ENCODE assay signal across 13 mouse cellular contexts in the genomic region with DNA sequence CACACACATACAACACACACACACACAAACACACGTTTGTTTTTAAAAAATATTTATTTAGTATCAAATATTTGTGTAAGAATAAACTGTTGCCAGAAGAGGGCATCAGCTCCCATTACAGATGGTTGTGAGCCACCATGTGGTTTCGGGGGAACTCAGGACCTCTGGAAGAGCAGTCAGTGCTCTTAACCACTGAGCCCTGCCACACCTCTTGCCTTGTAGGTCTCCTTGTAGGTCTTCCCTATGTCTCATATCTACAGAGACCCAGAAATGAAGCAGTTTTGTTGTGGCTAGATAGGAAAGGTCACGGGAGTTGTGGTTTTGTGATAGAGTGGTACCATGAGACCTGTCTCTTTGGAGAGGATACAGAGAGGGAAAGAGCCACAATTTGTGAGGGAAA. TPM values are rescaled to one million over a fixed set of nuclear protein-coding genes. Genes with fewer than 3 reads are reported as not detected.
DNase-seq lines count a peak whose midpoint lies in the region; ATAC-seq and TF ChIP-seq lines count a peak whose summit lies in the region.
"Had no signal": no experiment of that assay in that cellular context is flagged by ENCODE, and none has a peak within 500 bp of the region (broad histone marks: within the 10 kb centered on the region; RNA-seq: fewer than 3 reads in every experiment).

No protein-coding gene starts in this region.

- TF ChIP-seq EP300 in CH12.LX (IDR thresholded peaks at IDR 0.05; ENCODE audit: low read length): no peak

- DNase-seq in layer of hippocampus, adult 2 months (ENCODE audit: low spot score in 2 of 2): no peak
- no peak for DNase-seq in layer of hippocampus, adult 8-10 months (ENCODE audit: low spot score in 2 of 2)
- DNase-seq in CH12.LX (ENCODE audit: extremely low read depth): no peak
- peak; percentile 10 for DNase-seq in embryonic facial prominence, embryonic 14.5 days (ENCODE audit: low spot score)
- DNase-seq in cerebellum, adult 11-12 months: no peak
- DNase-seq: adrenal gland, postnatal 10 days had no signal

- peak; percentile 21 for TF ChIP-seq RAD21 in CH12.LX (IDR thresholded peaks at IDR 0.05; ENCODE audit: low read depth, low read length)

- no peak overlapping the region for H3K4me2 ChIP-seq in CH12.LX (ENCODE audit: insufficient read depth, low read depth, poor library complexity, severe bottlenecking)
- H3K4me2 ChIP-seq in embryonic facial prominence, embryonic 14.5 days (ENCODE audit: low read depth, low read length): no peak overlapping the region
- H3K4me2 ChIP-seq: forebrain, embryonic 15.5 days; limb, embryonic 13.5 days had no signal

- ATAC-seq in embryonic facial prominence, embryonic 14.5 days (ENCODE audit: low read depth): no peak
- peak; percentile 89 for ATAC-seq in megakaryocyte progenitor cell, adult 5-6 weeks (replicated peaks; ENCODE audit: poor library complexity)
- ATAC-seq in granulocyte monocyte progenitor cell, adult 5-6 weeks (replicated peaks; ENCODE audit: poor library complexity, severe bottlenecking): no peak
- ATAC-seq: forebrain, embryonic 15.5 days; midbrain, embryonic 16.5 days; Patski had no signal

- H3K27me3 ChIP-seq in CH12.LX (replicated peaks): peaks cover 13% of the 10 kb centered on the region
- no peaks in the 10 kb centered on the region for H3K27me3 ChIP-seq in embryonic facial prominence, embryonic 14.5 days (replicated peaks; ENCODE audit: control insufficient read depth, insufficient read depth, low read length)
- H3K27me3 ChIP-seq: forebrain, embryonic 15.5 days; Patski had no signal

- dilution Hi-C loops in CH12.LX (cut with MboI; ENCODE audit: extremely low pct_ligation_motif_present, extremely low pct_unique_long_range_greater_than_20kb, low sequenced_read_pairs): no loop called here

- peaks cover 5% of the 10 kb centered on the region for H3K9me3 ChIP-seq in CH12.LX (replicated peaks; ENCODE audit: low read length)
- H3K9me3 ChIP-seq in embryonic facial prominence, embryonic 14.5 days (ENCODE audit: control insufficient read depth, low read length): no peaks in the 10 kb centered on the region
- H3K9me3 ChIP-seq: forebrain, embryonic 15.5 days; limb, embryonic 13.5 days had no signal

- H3K36me3 ChIP-seq in CH12.LX (replicated peaks in 1 of 2; ENCODE audit: control insufficient read depth in 1 of 2, insufficient read depth in 1 of 2, low read length in 1 of 2): no peaks in the 10 kb centered on the region
- no peaks in the 10 kb centered on the region for H3K36me3 ChIP-seq in embryonic facial prominence, embryonic 14.5 days (ENCODE audit: control insufficient read depth, insufficient read depth, low read length)
- H3K36me3 ChIP-seq: forebrain, embryonic 15.5 days; limb, embryonic 13.5 days had no signal

- H3K4me1 ChIP-seq in CH12.LX (ENCODE audit: control insufficient read depth in 1 of 2, insufficient read depth in 2 of 2): peaks cover 5 to 14% of the 10 kb centered on the region in 2 experiments; a peak in 3 of 4 replicates
- H3K4me1 ChIP-seq in embryonic facial prominence, embryonic 14.5 days (ENCODE audit: control insufficient read depth, insufficient read depth, low read length): peaks cover 17% of the 10 kb centered on the region

- TF ChIP-seq CTCF in layer of hippocampus, adult 2 months (conservative IDR thresholded peaks at IDR 0.05): peak; percentile 65
- TF ChIP-seq CTCF in CH12.LX (conservative IDR thresholded peaks at IDR 0.05 in 1 of 2, IDR thresholded peaks at IDR 0.05 in 1 of 2; ENCODE audit: low read depth in 2 of 2, low read length in 2 of 2): peak in 1 of 2 experiments; percentile 68; a peak in 2 of 4 replicates

- no peaks in the 10 kb centered on the region for H3K79me2 ChIP-seq in CH12.LX (replicated peaks; ENCODE audit: control insufficient read depth, extremely low read depth, insufficient read depth, poor library complexity, severe bottlenecking)

- H3K9ac ChIP-seq in CH12.LX (ENCODE audit: insufficient read depth, low read depth): no peak overlapping the region
- no peak overlapping the region for H3K9ac ChIP-seq in embryonic facial prominence, embryonic 14.5 days (ENCODE audit: low read depth, low read length)
- H3K9ac ChIP-seq: forebrain, embryonic 15.5 days; limb, embryonic 13.5 days had no signal

- 55% methylated on average over 3 of the region's 3 CpGs for WGBS in embryonic facial prominence, embryonic 14.5 days

- 0 out of 2 replicates have a peak overlapping the region, but pooled peaks have one; percentile 25 for H3K27ac ChIP-seq in layer of hippocampus, adult 2 months
- H3K27ac ChIP-seq in CH12.LX (ENCODE audit: insufficient read depth, low read depth): no peak overlapping the region
- no peak overlapping the region for H3K27ac ChIP-seq in embryonic facial prominence, embryonic 14.5 days (replicated peaks; ENCODE audit: low read depth, low read length)
- H3K27ac ChIP-seq: forebrain, embryonic 15.5 days; limb, embryonic 13.5 days had no signal

- no peak overlapping the region for H3K4me3 ChIP-seq in layer of hippocampus, adult 2 months
- no peak overlapping the region for H3K4me3 ChIP-seq in CH12.LX (replicated peaks in 1 of 3; ENCODE audit: low read depth in 2 of 3, low read length in 2 of 3, poor library complexity in 1 of 3)
- H3K4me3 ChIP-seq in embryonic facial prominence, embryonic 14.5 days (ENCODE audit: low read depth, low read length): no peak overlapping the region
- H3K4me3 ChIP-seq: forebrain, embryonic 15.5 days; limb, embryonic 13.5 days had no signal

- in situ Hi-C loops in CH12.LX (cut with MboI; ENCODE audit: low pct_ligation_motif_present, low pct_unique_long_range_greater_than_20kb, low sequenced_read_pairs): loop anchor here (5.0 kb wide), 2 partner anchors 33 to 62 kb away; a partner anchor contains a TSS

- TF ChIP-seq POLR2A in CH12.LX (IDR thresholded peaks at IDR 0.05; ENCODE audit: low read depth, low read length): no peak

RNA-seq across cellular contexts. Expression of a gene that starts 6.3 kb away (rescaled TPM):
- 100 to 1,000 TPM; 110 to 117 TPM for total RNA-seq in layer of hippocampus, adult 2 months (2021)
- 100 to 1,000 TPM; 119 to 129 (median 121) TPM for total RNA-seq in layer of hippocampus, adult 8-10 months (2022)
- 0.30 and 0.34 TPM in 2 replicates for total RNA-seq in CH12.LX (2012; rRNA removed)
- total RNA-seq in CH12.LX (2014; rRNA removed): not detected in 2 replicates
- 0.21 TPM in 1 of 2 replicates, not detected in the other for polyA plus RNA-seq in CH12.LX (2012; ENCODE audit: insufficient read length, low read depth)
- polyA plus RNA-seq in embryonic facial prominence, embryonic 14.5 days (2014; fragmentation: Nextera tagmentation; extraction: Ambion mirVana): 15.6 and 17.1 TPM in 2 replicates
- total RNA-seq in megakaryocyte progenitor cell, adult 5-6 weeks (2015): 4.3 and 6.2 TPM in 2 replicates
- total RNA-seq in megakaryocyte progenitor cell, adult 5-6 weeks (2017): 5.1 and 7.1 TPM in 2 replicates
- 5.4 and 6.7 TPM in 2 replicates for total RNA-seq in granulocyte monocyte progenitor cell, adult 5-6 weeks (2014; fragmentation: Nextera tagmentation)
- total RNA-seq in granulocyte monocyte progenitor cell, adult 5-6 weeks (2017): 4.5 and 7.6 TPM in 2 replicates

RNA-seq across cellular contexts. Expression of a gene that starts 7.9 kb away (rescaled TPM):
- 10 to 100 TPM; 20.6 to 26.1 TPM for total RNA-seq in layer of hippocampus, adult 2 months (2021)
- total RNA-seq in layer of hippocampus, adult 8-10 months (2022): 10 to 100 TPM; 26.9 to 33.1 (median 30.2) TPM
- 0.67 and 1.1 TPM in 2 replicates for total RNA-seq in CH12.LX (2012; rRNA removed)
- total RNA-seq in CH12.LX (2014; rRNA removed): 0.31 TPM in 1 of 2 replicates, not detected in the other
- 0.38 and 0.39 TPM in 2 replicates for polyA plus RNA-seq in CH12.LX (2012; ENCODE audit: insufficient read length, low read depth)
- 1.7 and 2.0 TPM in 2 replicates for polyA plus RNA-seq in embryonic facial prominence, embryonic 14.5 days (2014; fragmentation: Nextera tagmentation; extraction: Ambion mirVana)
- total RNA-seq in megakaryocyte progenitor cell, adult 5-6 weeks (2015): 0.07 and 0.34 TPM in 2 replicates
- 0.14 TPM in 1 of 2 replicates, not detected in the other for total RNA-seq in megakaryocyte progenitor cell, adult 5-6 weeks (2017)
- not detected in 2 replicates for total RNA-seq in granulocyte monocyte progenitor cell, adult 5-6 weeks (2014; fragmentation: Nextera tagmentation)
- total RNA-seq in granulocyte monocyte progenitor cell, adult 5-6 weeks (2017): 0.09 TPM in 1 of 2 replicates, not detected in the other
- total RNA-seq: hematopoietic stem cell, adult 5-6 weeks had no signal

RNA-seq across cellular contexts. Expression of a gene that starts 10.1 kb away (rescaled TPM):
- total RNA-seq in layer of hippocampus, adult 2 months (2021): 10 to 100 TPM; 63.0 to 63.5 TPM
- 10 to 100 TPM; 54.6 to 65.9 (median 56.3) TPM for total RNA-seq in layer of hippocampus, adult 8-10 months (2022)
- total RNA-seq in CH12.LX (2012; rRNA removed) (75.0 and 85.4 TPM in 2 replicates), CH12.LX (2014; rRNA removed) (102 TPM in 2 replicates)
- 101 and 124 TPM in 2 replicates for polyA plus RNA-seq in CH12.LX (2012; ENCODE audit: insufficient read length, low read depth)
- 147 and 164 TPM in 2 replicates for polyA plus RNA-seq in embryonic facial prominence, embryonic 14.5 days (2014; fragmentation: Nextera tagmentation; extraction: Ambion mirVana)
- 117 and 136 TPM in 2 replicates for total RNA-seq in megakaryocyte progenitor cell, adult 5-6 weeks (2015)
- total RNA-seq in megakaryocyte progenitor cell, adult 5-6 weeks (2017): 87.2 and 103 TPM in 2 replicates
- 89.2 and 132 TPM in 2 replicates for total RNA-seq in granulocyte monocyte progenitor cell, adult 5-6 weeks (2014; fragmentation: Nextera tagmentation)
- total RNA-seq in granulocyte monocyte progenitor cell, adult 5-6 weeks (2017): 92.6 and 103 TPM in 2 replicates

RNA-seq across cellular contexts. Expression of a gene that starts 10.3 kb away (rescaled TPM):
- 10 to 100 TPM; 13.9 to 17.8 TPM for total RNA-seq in layer of hippocampus, adult 2 months (2021)
- total RNA-seq in layer of hippocampus, adult 8-10 months (2022): 10 to 100 TPM; 12.4 to 17.2 (median 15.5) TPM
- total RNA-seq in CH12.LX (2012; rRNA removed) (18.5 and 18.9 TPM in 2 replicates), CH12.LX (2014; rRNA removed) (16.4 and 22.0 TPM in 2 replicates)
- polyA plus RNA-seq in CH12.LX (2012; ENCODE audit: insufficient read length, low read depth): 36.6 and 41.5 TPM in 2 replicates
- polyA plus RNA-seq in embryonic facial prominence, embryonic 14.5 days (2014; fragmentation: Nextera tagmentation; extraction: Ambion mirVana): 12.4 and 15.7 TPM in 2 replicates
- 30.5 and 49.5 TPM in 2 replicates for total RNA-seq in megakaryocyte progenitor cell, adult 5-6 weeks (2015)
- total RNA-seq in megakaryocyte progenitor cell, adult 5-6 weeks (2017): 26.9 and 29.8 TPM in 2 replicates
- total RNA-seq in granulocyte monocyte progenitor cell, adult 5-6 weeks (2014; fragmentation: Nextera tagmentation): 30.7 and 36.3 TPM in 2 replicates
- total RNA-seq in granulocyte monocyte progenitor cell, adult 5-6 weeks (2017): 21.3 and 24.2 TPM in 2 replicates

RNA-seq across cellular contexts. Expression of a gene that starts 35.3 kb away (rescaled TPM):
- total RNA-seq in layer of hippocampus, adult 2 months (2021): 100 to 1,000 TPM; 541 to 561 TPM
- 100 to 1,000 TPM; 435 to 510 (median 495) TPM for total RNA-seq in layer of hippocampus, adult 8-10 months (2022)
- total RNA-seq in CH12.LX (2012; rRNA removed) (66.4 and 69.6 TPM in 2 replicates), CH12.LX (2014; rRNA removed) (30.6 and 31.9 TPM in 2 replicates)
- polyA plus RNA-seq in CH12.LX (2012; ENCODE audit: insufficient read length, low read depth): 87.1 and 92.0 TPM in 2 replicates
- polyA plus RNA-seq in embryonic facial prominence, embryonic 14.5 days (2014; fragmentation: Nextera tagmentation; extraction: Ambion mirVana): 68.9 and 73.3 TPM in 2 replicates
- 17.0 and 22.4 TPM in 2 replicates for total RNA-seq in megakaryocyte progenitor cell, adult 5-6 weeks (2015)
- 19.9 and 38.2 TPM in 2 replicates for total RNA-seq in megakaryocyte progenitor cell, adult 5-6 weeks (2017)
- total RNA-seq in granulocyte monocyte progenitor cell, adult 5-6 weeks (2014; fragmentation: Nextera tagmentation): 37.0 and 59.8 TPM in 2 replicates
- 26.9 and 37.7 TPM in 2 replicates for total RNA-seq in granulocyte monocyte progenitor cell, adult 5-6 weeks (2017)

Comparison
In these comparisons a context has a peak if more than half of its experiments do, and no peak if none do; other contexts are left out.
1. RNA of a gene that starts 6.3 kb away (total RNA-seq): 119 to 129 TPM in layer of hippocampus, adult 8-10 months and 110 to 117 TPM in layer of hippocampus, adult 2 months; 4.5 to 7.6 TPM in granulocyte monocyte progenitor cell, adult 5-6 weeks, 4.3 to 7.1 TPM in megakaryocyte progenitor cell, adult 5-6 weeks and 0.30 to 0.34 TPM in CH12.LX; every median in the first group is over 10 times any median in the second.
2. RNA of a gene that starts 7.9 kb away (total RNA-seq): 26.9 to 33.1 TPM in layer of hippocampus, adult 8-10 months and 20.6 to 26.1 TPM in layer of hippocampus, adult 2 months; 0.31 to 1.1 TPM in CH12.LX, 0.07 to 0.34 TPM in megakaryocyte progenitor cell, adult 5-6 weeks and 0.09 TPM in granulocyte monocyte progenitor cell, adult 5-6 weeks; every median in the first group is over 10 times any median in the second.